Mouse (Mus musculus): ENCODE measurements at regions not wholly inside any gene's neighbourhood (a gene's known extent, or its start where the extent isn't known, plus 50 kb on each side); places are given as distances from the start of the nearest gene placed in this dataset.

GRCm38 (mm10) chr1:186508358-186508757 lies 197.4 kb downstream of the Tgfb2 start:
- H3K9ac ChIP-seq (ENCODE audit: control insufficient read depth, low read depth, low read length, poor library complexity, severe bottlenecking): no peak overlapping the region
- H3K36me3 ChIP-seq (ENCODE audit: control insufficient read depth in 1 of 2, insufficient read depth in 2 of 2, low read length in 2 of 2): no peaks in the 10 kb centered on the region
- H3K4me3 ChIP-seq (ENCODE audit: control insufficient read depth in 1 of 2, insufficient read depth in 1 of 2, low read depth in 2 of 2, low read length in 2 of 2): no peak overlapping the region
- no peaks in the 10 kb centered on the region for H3K9me3 ChIP-seq (replicated peaks; ENCODE audit: insufficient read depth, low read length)
- H3K27ac ChIP-seq (ENCODE audit: control insufficient read depth, low read depth, low read length): no peak overlapping the region
- no peak for DNase-seq (ENCODE audit: low read depth, low spot score)
- no peaks in the 10 kb centered on the region for H3K4me1 ChIP-seq (ENCODE audit: control insufficient read depth in 1 of 2, insufficient read depth in 2 of 2, low read length in 2 of 2)
- H3K79me2 ChIP-seq (ENCODE audit: control insufficient read depth, insufficient read depth, low read length, poor library complexity): no peaks in the 10 kb centered on the region
- TF ChIP-seq TCF12 (IDR thresholded peaks at IDR 0.05; ENCODE audit: low read depth, low read length) (no peak), USF1 (IDR thresholded peaks at IDR 0.05; ENCODE audit: low read depth, low read length) (no peak), ZKSCAN1 (IDR thresholded peaks at IDR 0.05; ENCODE audit: low read depth, low read length) (no peak), MYB (IDR thresholded peaks at IDR 0.05; ENCODE audit: low read depth, low read length) (no peak), CTCF (IDR thresholded peaks at IDR 0.05 in 2 of 3, conservative IDR thresholded peaks at IDR 0.05 in 1 of 3; ENCODE audit: control insufficient read depth in 1 of 3, insufficient read depth in 1 of 3, low read depth in 2 of 3, low read length in 3 of 3, poor library complexity in 1 of 3, severe bottlenecking in 1 of 3) (no peak), KAT2A (conservative IDR thresholded peaks at IDR 0.05; ENCODE audit: low read depth, low read length) (no peak), NRF1 (IDR thresholded peaks at IDR 0.05; ENCODE audit: insufficient read depth, low read depth, low read length, poor library complexity, severe bottlenecking) (no peak), ZNF384 (IDR thresholded peaks at IDR 0.05; ENCODE audit: low read depth, low read length) (no peak), ZC3H11A (IDR thresholded peaks at IDR 0.05; ENCODE audit: low read depth, low read length) (no peak), ETS1 (IDR thresholded peaks at IDR 0.05; ENCODE audit: low read depth, low read length) (no peak), GABPA (IDR thresholded peaks at IDR 0.05; ENCODE audit: low read depth, low read length) (no peak), CHD2 (IDR thresholded peaks at IDR 0.05; ENCODE audit: low read length) (no peak), EP300 (IDR thresholded peaks at IDR 0.05; ENCODE audit: low read depth in 1 of 2, low read length in 2 of 2) (no peak), POLR2AphosphoS5 (IDR thresholded peaks at IDR 0.05; ENCODE audit: borderline replicate concordance, low read depth, low read length) (no peak), TAL1 (IDR thresholded peaks at IDR 0.05; ENCODE audit: low read length) (no peak), MEF2A (IDR thresholded peaks at IDR 0.05; ENCODE audit: extremely low read depth, insufficient replicate concordance, low read depth, low read length, poor library complexity, severe bottlenecking) (no peak)
- no peaks in the 10 kb centered on the region for H3K27me3 ChIP-seq (ENCODE audit: control insufficient read depth in 1 of 2, insufficient read depth in 2 of 2, low read length in 2 of 2)

- Histone ChIP-seq H3K27me3 (ENCODE audit: control insufficient read depth in 1 of 2, insufficient read depth in 2 of 2, low read length in 2 of 2) (no peaks in the 10 kb centered on the region), H3K9ac (ENCODE audit: control insufficient read depth, low read depth, low read length, poor library complexity, severe bottlenecking) (no peak overlapping the region), H3K27ac (ENCODE audit: control insufficient read depth, low read depth, low read length) (no peak overlapping the region), H3K79me2 (ENCODE audit: control insufficient read depth, insufficient read depth, low read length, poor library complexity) (no peaks in the 10 kb centered on the region), H3K9me3 (replicated peaks; ENCODE audit: insufficient read depth, low read length) (no peaks in the 10 kb centered on the region), H3K4me1 (ENCODE audit: control insufficient read depth in 1 of 2, insufficient read depth in 2 of 2, low read length in 2 of 2) (no peaks in the 10 kb centered on the region), H3K4me3 (ENCODE audit: control insufficient read depth in 1 of 2, insufficient read depth in 1 of 2, low read depth in 2 of 2, low read length in 2 of 2) (no peak overlapping the region), H3K36me3 (ENCODE audit: control insufficient read depth in 1 of 2, insufficient read depth in 2 of 2, low read length in 2 of 2) (no peaks in the 10 kb centered on the region)
- TF ChIP-seq E2F4 (IDR thresholded peaks at IDR 0.05; ENCODE audit: borderline replicate concordance, low read depth, low read length) (no peak), MAX (IDR thresholded peaks at IDR 0.05; ENCODE audit: low read length) (no peak), HCFC1 (IDR thresholded peaks at IDR 0.05; ENCODE audit: low read depth, low read length) (no peak), MAFK (IDR thresholded peaks at IDR 0.05; ENCODE audit: borderline replicate concordance, low read depth, low read length) (no peak), MYC (IDR thresholded peaks at IDR 0.05; ENCODE audit: low read depth, low read length) (no peak), TAL1 (IDR thresholded peaks at IDR 0.05; ENCODE audit: low read length) (no peak)
- DNase-seq (ENCODE audit: low read depth, low spot score): no peak
Observed at GRCm38 (mm10) chr1:186507956-186508355, 197.8 kb downstream of the Tgfb2 start.

Data from MEL (cell line).